Mouse (Mus musculus): ENCODE measurements around the gene Ifrd2.
A peak's percentile ranks its signal among the peaks of the same experiment; 100 is the strongest.

GRCm38 (mm10) chr9:107542352-107542686, 45.1 kb upstream of the Ifrd2 start:
- TF ChIP-seq CTCF (IDR thresholded peaks at IDR 0.05; ENCODE audit: borderline replicate concordance, control insufficient read depth, extremely low read depth, insufficient read depth, low read length, poor library complexity) (peak; percentile 39; the same call in 1 of the 2 replicates), POLR2A (IDR thresholded peaks at IDR 0.05; ENCODE audit: control insufficient read depth, extremely low read depth, insufficient read depth, low read length, poor library complexity) (no peak)

Measured in thymus, adult 2 months (tissue).